Mouse (Mus musculus) CH12.LX (cell line): ENCODE data around the gene Cul9. TPM values are rescaled to one million over a fixed set of nuclear protein-coding genes. Genes with fewer than 3 reads are reported as not detected.

Source experiments
- DNase-seq: peaks from one replicate; pipeline ENCODE4 v3.0.0-alpha.2; 2013; ENCODE audit errors: extremely low read depth
- H3K27ac ChIP-seq: 2 replicates; pipeline ENCODE4 v1.5.1; 2012; ENCODE audit warnings: low read depth, mild to moderate bottlenecking, control low read depth, moderate library complexity; ENCODE audit not compliant: insufficient read depth
- H3K27me3 ChIP-seq: replicated peaks from 2 replicates; pipeline ENCODE3; 2012; ENCODE audit warnings: inconsistent platforms
- H3K36me3 ChIP-seq, 2 experiments: replicated peaks in 1 of 2; 2 replicates each; pipeline versions ENCODE3 to v1.6.1; 2012; ENCODE audit warnings: inconsistent platforms in 1 of 2, low read length in 1 of 2, mild to moderate bottlenecking in 1 of 2, mixed read lengths in 1 of 2, moderate library complexity in 1 of 2; ENCODE audit not compliant: control insufficient read depth in 1 of 2, insufficient read depth in 1 of 2
- H3K4me1 ChIP-seq, 2 experiments: 2 replicates each; pipeline ENCODE4 v1.6.1; 2012; ENCODE audit warnings: inconsistent platforms in 1 of 2, moderate library complexity in 1 of 2; ENCODE audit not compliant: insufficient read depth in 2 of 2, control insufficient read depth in 1 of 2
- H3K4me2 ChIP-seq: 2 replicates; pipeline ENCODE4 v1.6.1; 2012; ENCODE audit warnings: low read depth, mild to moderate bottlenecking, control low read depth; ENCODE audit not compliant: poor library complexity, insufficient read depth, severe bottlenecking
- H3K4me3 ChIP-seq, 3 experiments: fragments of 150-350 bp in 1 of 3; sonication (generic) in 1 of 3; replicated peaks in 1 of 3; 2 replicates each; pipeline versions ENCODE3 to v1.5.1; 2011 to 2012; ENCODE audit warnings: low read depth in 2 of 3, low read length in 2 of 3, mild to moderate bottlenecking in 2 of 3, moderate library complexity in 2 of 3, control low read depth in 1 of 3, improper control_type of control experiment in 1 of 3, inconsistent platforms in 1 of 3, mixed read lengths in 1 of 3; ENCODE audit not compliant: poor library complexity in 1 of 3
- H3K79me2 ChIP-seq: replicated peaks from 2 replicates; pipeline ENCODE4 v1.6.1; 2012; ENCODE audit warnings: mild to moderate bottlenecking, moderate library complexity; ENCODE audit not compliant: control insufficient read depth, poor library complexity, insufficient read depth, severe bottlenecking; ENCODE audit errors: extremely low read depth
- H3K9ac ChIP-seq: 2 replicates; pipeline ENCODE4 v1.6.1; 2012; ENCODE audit warnings: low read depth, mild to moderate bottlenecking, control low read depth, moderate library complexity; ENCODE audit not compliant: insufficient read depth
- H3K9me3 ChIP-seq: replicated peaks from 2 replicates; pipeline ENCODE3; 2012; ENCODE audit warnings: low read length, inconsistent platforms, mixed read lengths
- CHD1 ChIP-seq: IDR thresholded peaks from 2 replicates; pipeline ENCODE4 v1.6.1; 2012; ENCODE audit warnings: low read depth, low read length, improper control_type of control experiment, inconsistent platforms
- CHD2 ChIP-seq: IDR thresholded peaks from 2 replicates; pipeline ENCODE4 v1.6.1; 2011; ENCODE audit warnings: low read length, improper control_type of control experiment
- CTCF ChIP-seq, 2 experiments: IDR thresholded peaks in 1 of 2; conservative IDR thresholded peaks in 1 of 2; 2 replicates each; pipeline ENCODE4 v1.5.1; 2011 to 2012; ENCODE audit warnings: low read depth in 2 of 2, low read length in 2 of 2, improper control_type of control experiment in 1 of 2, inconsistent platforms in 1 of 2, mild to moderate bottlenecking in 1 of 2, moderate library complexity in 1 of 2
- EP300 ChIP-seq: IDR thresholded peaks from 2 replicates; pipeline ENCODE4 v1.6.1; 2011; ENCODE audit warnings: low read length, improper control_type of control experiment
- ETS1 ChIP-seq: conservative IDR thresholded peaks from 2 replicates; pipeline ENCODE4 v1.6.1; 2012; ENCODE audit warnings: low read depth, mild to moderate bottlenecking, inconsistent platforms, low read length, improper control_type of control experiment, moderate library complexity
- GABPA ChIP-seq: IDR thresholded peaks from 2 replicates; pipeline ENCODE4 v1.6.1; 2012; ENCODE audit warnings: low read depth, low read length, improper control_type of control experiment, inconsistent platforms; ENCODE audit not compliant: insufficient replicate concordance
- HCFC1 ChIP-seq: IDR thresholded peaks from 2 replicates; pipeline ENCODE4 v1.6.1; 2012; ENCODE audit warnings: low read depth, mild to moderate bottlenecking, inconsistent platforms, low read length, improper control_type of control experiment
- IRF4 ChIP-seq: IDR thresholded peaks from 2 replicates; pipeline ENCODE4 v1.6.1; 2014; ENCODE audit warnings: low read depth, mild to moderate bottlenecking, inconsistent platforms, low read length, improper control_type of control experiment
- JUN ChIP-seq: IDR thresholded peaks from 2 replicates; pipeline ENCODE4 v1.6.1; 2011; ENCODE audit warnings: low read depth, mild to moderate bottlenecking, low read length, improper control_type of control experiment, moderate library complexity; ENCODE audit not compliant: insufficient read depth
- JUND ChIP-seq: conservative IDR thresholded peaks from 2 replicates; pipeline ENCODE4 v1.6.1; 2011; ENCODE audit warnings: low read depth, low read length, improper control_type of control experiment
- KAT2A ChIP-seq: IDR thresholded peaks from 2 replicates; pipeline ENCODE4 v1.6.1; 2012; ENCODE audit warnings: low read length, improper control_type of control experiment, inconsistent platforms; ENCODE audit not compliant: insufficient replicate concordance
- MAFK ChIP-seq: IDR thresholded peaks from 2 replicates; pipeline ENCODE4 v1.6.1; 2011; ENCODE audit warnings: low read length, improper control_type of control experiment; ENCODE audit not compliant: insufficient replicate concordance
- MAZ ChIP-seq: IDR thresholded peaks from 2 replicates; pipeline ENCODE4 v1.6.1; 2012; ENCODE audit warnings: low read depth, mild to moderate bottlenecking, inconsistent platforms, low read length, improper control_type of control experiment, moderate library complexity
- MEF2A ChIP-seq: IDR thresholded peaks from 2 replicates; pipeline ENCODE4 v1.6.1; 2014; ENCODE audit warnings: low read depth, mild to moderate bottlenecking, inconsistent platforms, low read length, improper control_type of control experiment, borderline replicate concordance
- NELFE ChIP-seq: IDR thresholded peaks from 2 replicates; pipeline ENCODE4 v1.6.1; 2011; ENCODE audit warnings: low read depth, low read length, improper control_type of control experiment
- NRF1 ChIP-seq: IDR thresholded peaks from 2 replicates; pipeline ENCODE4 v1.6.1; 2014; ENCODE audit warnings: low read depth, mild to moderate bottlenecking, inconsistent platforms, low read length, improper control_type of control experiment, moderate library complexity
- POLR2AphosphoS2 ChIP-seq: IDR thresholded peaks from 2 replicates; pipeline ENCODE4 v1.6.1; 2011; ENCODE audit warnings: low read depth, low read length, improper control_type of control experiment
- RAD21 ChIP-seq: IDR thresholded peaks from 2 replicates; pipeline ENCODE4 v1.6.1; 2011; ENCODE audit warnings: low read depth, mild to moderate bottlenecking, low read length, improper control_type of control experiment, moderate library complexity
- RCOR1 ChIP-seq: conservative IDR thresholded peaks from 2 replicates; pipeline ENCODE4 v1.6.1; 2012; ENCODE audit warnings: low read depth, mild to moderate bottlenecking, inconsistent platforms, low read length, improper control_type of control experiment
- SIN3A ChIP-seq: IDR thresholded peaks from 2 replicates; pipeline ENCODE4 v1.6.1; 2012; ENCODE audit warnings: low read length, improper control_type of control experiment, inconsistent platforms
- SMC3 ChIP-seq: IDR thresholded peaks from 2 replicates; pipeline ENCODE4 v1.6.1; 2011; ENCODE audit warnings: low read depth, low read length, improper control_type of control experiment
- TBP ChIP-seq: conservative IDR thresholded peaks from 2 replicates; pipeline ENCODE4 v1.6.1; 2011; ENCODE audit warnings: low read depth, low read length, improper control_type of control experiment
- ZKSCAN1 ChIP-seq: IDR thresholded peaks from 2 replicates; pipeline ENCODE4 v1.6.1; 2012; ENCODE audit warnings: low read depth, inconsistent platforms, low read length, improper control_type of control experiment, borderline replicate concordance
- ZMIZ1 ChIP-seq: IDR thresholded peaks from 2 replicates; pipeline ENCODE4 v1.6.1; 2012; ENCODE audit warnings: low read depth, mild to moderate bottlenecking, inconsistent platforms, low read length, improper control_type of control experiment
- ZNF384 ChIP-seq: IDR thresholded peaks from 2 replicates; pipeline ENCODE4 v1.6.1; 2012; ENCODE audit warnings: low read depth, low read length, improper control_type of control experiment, inconsistent platforms
- dilution Hi-C: fragments of 300-500 bp; cut with MboI; formaldehyde crosslinking; loops from 2 replicates; pipeline ENCODE4 v1.14.3; 2020; ENCODE audit warnings: low sequenced_read_pairs; ENCODE audit not compliant: extremely low pct_unique_long_range_greater_than_20kb, extremely low pct_ligation_motif_present
- in situ Hi-C: fragments of 300-500 bp; cut with MboI; formaldehyde crosslinking; loops from 3 replicates; pipeline ENCODE4 v1.14.3; 2019; ENCODE audit warnings: low sequenced_read_pairs, low pct_ligation_motif_present, low pct_unique_long_range_greater_than_20kb, mixed read lengths
- polyA plus RNA-seq: library from polyadenylated mRNA; unstranded; fragments of >175 nt; gene quantifications from 2 replicates; pipeline ENCODE4 v1.2.1, GENCODE M21; 2012; ENCODE audit warnings: low read depth; ENCODE audit not compliant: insufficient read length
- total RNA-seq, 2 experiments: library from RNA; depleted of rRNA; stranded (reverse); fragments of 300-350 nt in 1 of 2; fragments of >200 nt in 1 of 2; gene quantifications; 2 replicates each; pipeline ENCODE4 v1.2.3; 2012 to 2014

The Cul9 gene
- total and polyA plus RNA-seq, 3 experiments: 0.08 to 0.27 TPM; not detected in 1

DNA sequence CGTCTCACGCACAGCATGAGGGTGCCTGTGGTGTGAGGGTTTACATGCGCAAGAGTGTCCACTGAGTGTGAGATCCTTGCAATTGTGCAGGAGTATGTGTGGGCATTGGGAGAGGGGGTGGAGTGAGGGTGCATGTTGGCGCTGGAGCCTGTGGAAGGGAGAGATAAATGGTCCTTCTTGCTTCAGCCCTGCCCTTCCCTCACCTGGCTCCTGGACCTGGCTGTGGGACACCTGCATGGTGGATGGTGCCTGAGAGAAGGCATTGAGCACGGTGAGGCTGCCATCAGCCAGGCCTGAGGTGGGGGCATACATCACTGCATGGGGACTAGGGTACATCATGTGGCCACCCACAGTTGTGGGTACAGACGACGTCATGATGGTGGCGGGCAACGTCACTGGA, 3.5 kb upstream of the Cul9 start:
- no peak overlapping the region for H3K27ac ChIP-seq
- TF ChIP-seq EP300: no peak
- TF ChIP-seq CTCF (conservative IDR thresholded peaks at IDR 0.05 in 1 of 2, IDR thresholded peaks at IDR 0.05 in 1 of 2; ENCODE audit: low read depth in 2 of 2, low read length in 2 of 2): 0 out of 4 replicates have a peak, but pooled peaks of 1 of the 2 experiments have one; percentile 5
- in situ Hi-C loops (no loop called here), dilution Hi-C loops (no loop called here)
- peaks cover 12% of the 10 kb centered on the region for H3K79me2 ChIP-seq
- H3K4me1 ChIP-seq: peaks cover 18 to 32% of the 10 kb centered on the region in 2 experiments
- H3K4me2 ChIP-seq: no peak overlapping the region
- H3K9ac ChIP-seq: no peak overlapping the region
- no peak for DNase-seq
- no peaks in the 10 kb centered on the region for H3K9me3 ChIP-seq
- no peak overlapping the region for H3K4me3 ChIP-seq
- H3K27me3 ChIP-seq: no peaks in the 10 kb centered on the region
- H3K36me3 ChIP-seq: peaks cover 33 to 73% of the 10 kb centered on the region in 2 experiments

DNA sequence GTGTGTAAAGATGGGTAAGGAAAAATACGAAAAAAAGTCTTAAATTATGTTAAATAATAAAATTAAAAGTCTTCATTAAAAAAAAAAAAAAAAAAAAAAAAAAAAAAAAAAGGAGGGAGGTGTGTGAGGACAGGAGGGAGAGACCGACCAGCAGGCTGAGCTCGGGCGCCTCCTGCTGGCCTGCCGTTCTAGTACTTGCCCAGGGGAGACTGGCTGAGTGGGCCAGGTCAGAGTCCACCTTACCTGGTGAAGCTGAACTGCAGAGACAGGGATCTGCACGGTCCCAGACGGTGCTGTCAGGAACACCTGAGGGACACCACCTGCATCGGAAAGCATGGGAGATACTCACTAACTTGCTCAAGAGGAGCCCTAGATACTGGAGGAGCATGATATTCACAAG, 3.0 kb upstream of the Cul9 start:
- H3K36me3 ChIP-seq: peaks cover 33 to 73% of the 10 kb centered on the region in 2 experiments

GRCm38 (mm10) chr17:46548741-46549140, 2.6 kb upstream of the Cul9 start:
- no peak overlapping the region for H3K4me3 ChIP-seq

More for the DNA sequence above, 3.0 kb upstream of the Cul9 start:
- in situ Hi-C loops (no loop called here), dilution Hi-C loops (no loop called here)
- no peak overlapping the region for H3K4me3 ChIP-seq
- no peak overlapping the region for H3K27ac ChIP-seq
- H3K9me3 ChIP-seq: no peaks in the 10 kb centered on the region
- peak; percentile 33 for DNase-seq
- peaks cover 8% of the 10 kb centered on the region for H3K79me2 ChIP-seq
- peaks cover 18 to 28% of the 10 kb centered on the region in 2 experiments for H3K4me1 ChIP-seq
- TF ChIP-seq ZMIZ1 (no peak), JUND (no peak), CTCF (conservative IDR thresholded peaks at IDR 0.05 in 1 of 2, IDR thresholded peaks at IDR 0.05 in 1 of 2; ENCODE audit: low read depth in 2 of 2, low read length in 2 of 2) (peak in 1 of 2 experiments; percentile 66; a peak in 2 of 4 replicates), RCOR1 (no peak), GABPA (no peak), SIN3A (no peak), MAFK (no peak), NELFE (no peak), MAZ (no peak), SMC3 (peak; percentile 29; the same call in 1 of the 2 replicates), RAD21 (peak; percentile 39), TBP (no peak), KAT2A (no peak), ZNF384 (peak; percentile 95), IRF4 (no peak)
- H3K27me3 ChIP-seq: no peaks in the 10 kb centered on the region
- no peak overlapping the region for H3K4me2 ChIP-seq
- no peak overlapping the region for H3K9ac ChIP-seq

More at GRCm38 (mm10) chr17:46548741-46549140, 2.6 kb upstream of the Cul9 start:
- in situ Hi-C loops: no loop called here
- TF ChIP-seq IRF4 (no peak), ZMIZ1 (no peak), SIN3A (no peak), ZKSCAN1 (no peak), HCFC1 (no peak), POLR2AphosphoS2 (no peak), CHD2 (no peak), CHD1 (no peak), NELFE (no peak), NRF1 (no peak), MEF2A (no peak), ETS1 (no peak), JUN (no peak)
- TF ChIP-seq, all 38 proteins: peak for 0
- no peak overlapping the region for H3K27ac ChIP-seq
- dilution Hi-C loops: no loop called here
- H3K79me2 ChIP-seq: 0 out of 2 replicates have a peak, but pooled peaks cover 4% of the 10 kb centered on the region
- DNase-seq: no peak
- no peak overlapping the region for H3K9ac ChIP-seq
- H3K4me2 ChIP-seq: no peak overlapping the region
- H3K4me1 ChIP-seq: peaks cover 15 to 23% of the 10 kb centered on the region in 2 experiments
- no peaks in the 10 kb centered on the region for H3K27me3 ChIP-seq
- H3K9me3 ChIP-seq: no peaks in the 10 kb centered on the region
- peaks cover 33 to 72% of the 10 kb centered on the region in 2 experiments for H3K36me3 ChIP-seq
